Mouse (Mus musculus): ENCODE results near the gene Nup188.

GRCm38 (mm10) chr2:30316136-30316535 lies 29.9 kb downstream of the Nup188 start:
- TF ChIP-seq CTCF (IDR thresholded peaks at IDR 0.05; ENCODE audit: low read depth) (peak; percentile 37), EP300 (optimal IDR thresholded peaks at IDR 0.05) (no peak)

Data from stomach, postnatal 0 days (tissue).